Mouse (Mus musculus): Measurements from ENCODE around the gene Stat6.

DNA sequence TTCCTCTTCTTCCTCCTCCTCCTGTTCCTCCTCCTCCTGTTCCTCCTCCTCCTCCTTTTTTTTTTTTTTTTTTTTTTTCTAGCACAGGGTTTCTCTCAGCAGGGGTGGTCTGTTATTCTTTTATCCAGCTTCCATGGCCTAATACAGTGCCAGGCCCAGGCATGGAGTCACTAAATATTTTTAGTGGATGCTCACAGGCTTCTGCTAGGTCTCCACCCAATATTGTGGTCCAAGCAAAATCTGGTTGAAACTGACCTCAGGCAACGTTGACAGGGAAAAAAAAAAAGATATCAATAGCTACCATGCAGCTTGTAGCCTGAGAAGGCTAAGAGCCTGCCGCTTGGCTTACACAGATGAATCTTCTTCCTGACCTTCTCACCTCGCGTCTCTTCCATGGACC, 20.1 kb upstream of the Stat6 start:
- TF ChIP-seq EP300 (IDR thresholded peaks at IDR 0.05; ENCODE audit: insufficient read depth, low read depth, low read length) (no peak), CTCF (IDR thresholded peaks at IDR 0.05; ENCODE audit: low read depth, low read length) (no peak), POLR2A (IDR thresholded peaks at IDR 0.05; ENCODE audit: insufficient read depth, low read length) (no peak)

Measured in ES-Bruce4 (cell line).